Mouse (Mus musculus) lung, adult 18-20 months (tissue): ENCODE measurements around the gene Nck2.

Experiments used
- DNase-seq, 2 experiments: peaks; one replicate each; pipeline ENCODE4 v3.0.0; 2022; ENCODE audit warnings: mixed read lengths in 2 of 2

Nck2 gene

GRCm38 (mm10) chr1:43589910-43590309 is 145.5 kb downstream of the Nck2 start:
- DNase-seq: no peak

DNA sequence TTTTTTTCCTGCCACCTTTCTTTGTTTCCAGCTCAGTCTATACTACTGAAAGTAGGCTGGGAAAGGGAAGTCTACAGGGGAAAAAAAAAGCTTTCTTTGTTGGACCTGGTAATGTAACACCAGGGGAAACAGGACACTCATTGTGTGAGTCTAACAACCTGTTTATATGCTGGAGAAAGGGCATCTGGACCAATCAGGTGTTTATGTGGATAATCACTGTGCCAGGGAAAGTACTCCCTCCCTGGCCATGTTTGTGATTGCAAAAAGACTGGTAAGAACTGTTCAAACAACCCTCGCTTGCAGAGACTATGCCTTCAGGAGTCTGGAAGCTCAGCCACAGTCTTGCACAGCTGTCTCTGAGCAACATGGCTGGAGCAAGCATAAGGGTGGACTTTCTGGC is 146.3 kb downstream of the Nck2 start:
- peak in 1 of 2 experiments; percentile 29 for DNase-seq

GRCm38 (mm10) chr1:43593069-43593468 is 148.7 kb downstream of the Nck2 start:
- DNase-seq: no peak

DNA sequence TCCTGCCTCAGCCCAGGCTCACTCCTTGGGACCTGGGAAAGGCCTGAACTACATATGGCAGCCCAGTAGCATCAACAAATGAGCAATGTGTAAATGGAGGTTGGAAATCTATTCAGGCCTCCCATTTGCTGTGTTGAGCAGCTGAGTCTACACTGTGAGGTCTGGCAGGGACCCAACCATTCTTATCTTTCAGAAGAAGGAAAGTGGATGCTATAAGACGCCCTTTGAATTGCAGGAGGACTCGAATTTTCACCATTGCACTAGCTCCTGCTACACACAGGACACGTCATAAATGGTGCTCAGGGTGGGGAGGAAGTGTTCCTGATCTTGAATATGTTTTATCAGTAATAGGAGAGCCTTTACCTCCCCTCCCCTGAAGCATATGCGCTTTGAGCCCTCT is 150.4 kb downstream of the Nck2 start:
- no peak for DNase-seq

GRCm38 (mm10) chr1:43597731-43598130 is 153.4 kb downstream of the Nck2 start:
- no peak for DNase-seq

DNA sequence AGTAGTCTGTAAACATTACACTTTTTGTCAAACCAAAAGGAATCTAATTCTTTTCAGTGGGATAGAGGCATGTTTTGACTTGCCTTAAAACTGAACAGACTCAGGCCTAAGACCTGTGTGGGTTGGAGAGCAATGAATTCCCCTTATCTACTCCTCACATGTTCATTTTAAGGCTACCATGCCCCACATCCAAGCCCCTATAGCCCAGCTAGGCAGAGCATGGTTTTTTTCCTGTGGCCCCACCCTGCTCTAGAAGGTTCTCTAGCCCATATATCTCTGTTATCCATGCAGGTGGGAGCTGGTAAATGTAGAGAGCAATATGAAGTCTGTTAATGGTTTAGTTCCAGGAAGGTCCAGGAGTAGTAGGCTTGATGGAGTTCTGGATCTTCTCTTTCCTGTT is 155.1 kb downstream of the Nck2 start:
- no peak for DNase-seq

GRCm38 (mm10) chr1:43601054-43601453 is 156.7 kb downstream of the Nck2 start:
- DNase-seq: no peak

GRCm38 (mm10) chr1:43615948-43616347 is 171.6 kb downstream of the Nck2 start:
- no peak for DNase-seq
